Mouse (Mus musculus) right cerebral cortex, postnatal 10 days (tissue): ENCODE measurements around the gene Fam222b.
"Not testable (repeated sequence)": the region's sequence is repeated elsewhere in the genome, so short reads cannot be mapped to it uniquely, and the experiment has no call there.

ENCODE experiments used
- DNase-seq, 2 experiments: peaks; one replicate each; pipeline ENCODE4 v3.0.0; 2021; ENCODE audit warnings: low spot score in 2 of 2

Gene Fam222b

GRCm38 (mm10) chr11:78135314-78135713 lies 40.9 kb downstream of the Fam222b start:
- DNase-seq, result not testable (repeated sequence)

GRCm38 (mm10) chr11:78136132-78136531 lies 41.7 kb downstream of the Fam222b start:
- no peak for DNase-seq

GRCm38 (mm10) chr11:78137584-78137983 lies 43.1 kb downstream of the Fam222b start:
- DNase-seq, result no peak

GRCm38 (mm10) chr11:78138023-78138422 lies 43.6 kb downstream of the Fam222b start:
- no peak for DNase-seq

GRCm38 (mm10) chr11:78140665-78141064 lies 46.2 kb downstream of the Fam222b start:
- no peak for DNase-seq

- DNase-seq, result no peak
These were observed 49.1 kb downstream of the Fam222b start for GRCm38 (mm10) chr11:78143520-78143919.

GRCm38 (mm10) chr11:78146168-78146567 lies 51.7 kb downstream of the Fam222b start:
- DNase-seq, result no peak

GRCm38 (mm10) chr11:78146707-78147543 lies 52.5 kb downstream of the Fam222b start:
- no peak for DNase-seq

GRCm38 (mm10) chr11:78151161-78151560 lies 56.7 kb downstream of the Fam222b start:
- DNase-seq, result peak in 1 of 2 experiments; percentile 50

- DNase-seq, result peak; percentile 93 to 95
These were observed 58.1 kb downstream of the Fam222b start for GRCm38 (mm10) chr11:78152299-78153231.

GRCm38 (mm10) chr11:78153778-78154177 lies 59.3 kb downstream of the Fam222b start:
- peak; percentile 39 to 52 for DNase-seq

- DNase-seq, result no peak
These were observed 61.2 kb downstream of the Fam222b start for GRCm38 (mm10) chr11:78155674-78156073.

GRCm38 (mm10) chr11:78156156-78156699 lies 61.8 kb downstream of the Fam222b start:
- DNase-seq, result no peak

GRCm38 (mm10) chr11:78159096-78159495 lies 64.6 kb downstream of the Fam222b start:
- DNase-seq, result peak; percentile 84

GRCm38 (mm10) chr11:78159557-78159956 lies 65.1 kb downstream of the Fam222b start:
- peak in 1 of 2 experiments; percentile 35 for DNase-seq

- no peak for DNase-seq
These were observed 65.7 kb downstream of the Fam222b start for GRCm38 (mm10) chr11:78160171-78160570.

GRCm38 (mm10) chr11:78160675-78161074 lies 66.2 kb downstream of the Fam222b start:
- DNase-seq, result no peak

- DNase-seq, result no peak
These were observed 66.7 kb downstream of the Fam222b start for GRCm38 (mm10) chr11:78161169-78161568.

- DNase-seq, result peak; percentile 83
These were observed 67.5 kb downstream of the Fam222b start for GRCm38 (mm10) chr11:78161968-78162367.

GRCm38 (mm10) chr11:78162504-78162903 lies 68.0 kb downstream of the Fam222b start:
- peak; percentile 85 to 90 for DNase-seq

- DNase-seq, result no peak
These were observed 68.6 kb downstream of the Fam222b start for GRCm38 (mm10) chr11:78163045-78163444.
